Mouse (Mus musculus) cortical plate, adult 2 months (tissue): ENCODE data around the gene Aip. TPM values are rescaled to one million over a fixed set of nuclear protein-coding genes. Genes with fewer than 3 reads are reported as not detected.

Source experiments
- H3K27ac ChIP-seq: fragments of 200-500 bp; 2 replicates; pipeline ENCODE4 v1.5.1; 2012; ENCODE audit warnings: low read length, control low read depth, inconsistent platforms; ENCODE audit not compliant: insufficient read depth
- H3K4me1 ChIP-seq: fragments of 200-500 bp; 2 replicates; pipeline ENCODE4 v1.6.1; 2011; ENCODE audit warnings: low read length; ENCODE audit not compliant: control insufficient read depth, insufficient read depth
- H3K4me3 ChIP-seq: fragments of 200-500 bp; 2 replicates; pipeline ENCODE4 v1.5.1; 2011; ENCODE audit warnings: mild to moderate bottlenecking, low read length, control low read depth; ENCODE audit not compliant: insufficient read depth
- CTCF ChIP-seq: fragments of 200-500 bp; IDR thresholded peaks from 2 replicates; pipeline ENCODE4 v1.5.1; 2011; ENCODE audit warnings: mild to moderate bottlenecking, control low read depth, low read length; ENCODE audit not compliant: insufficient read depth; ENCODE audit errors: extremely low read depth
- POLR2A ChIP-seq: fragments of 200-500 bp; IDR thresholded peaks from 2 replicates; pipeline ENCODE4 v1.6.1; 2011; ENCODE audit warnings: mild to moderate bottlenecking, low read length, control low read depth; ENCODE audit not compliant: insufficient read depth; ENCODE audit errors: extremely low read depth
- polyA plus RNA-seq: library from polyadenylated mRNA; depleted of rRNA; stranded (reverse); fragments of >200 nt; gene quantifications from 2 replicates; pipeline ENCODE4 v1.2.3, GENCODE M21; 2012

Gene Aip
- polyA plus RNA-seq, 1 experiment: 167 TPM

GRCm38 (mm10) chr19:4113806-4114230, 11.8 kb downstream of the Aip start:
- Histone ChIP-seq H3K27ac (0 out of 2 replicates have a peak overlapping the region, but pooled peaks have one; percentile 30), H3K4me1 (peaks cover 3% of the 10 kb centered on the region; the same call in 1 of the 2 replicates), H3K4me3 (no peak overlapping the region)
- TF ChIP-seq POLR2A (no peak), CTCF (no peak)

DNA sequence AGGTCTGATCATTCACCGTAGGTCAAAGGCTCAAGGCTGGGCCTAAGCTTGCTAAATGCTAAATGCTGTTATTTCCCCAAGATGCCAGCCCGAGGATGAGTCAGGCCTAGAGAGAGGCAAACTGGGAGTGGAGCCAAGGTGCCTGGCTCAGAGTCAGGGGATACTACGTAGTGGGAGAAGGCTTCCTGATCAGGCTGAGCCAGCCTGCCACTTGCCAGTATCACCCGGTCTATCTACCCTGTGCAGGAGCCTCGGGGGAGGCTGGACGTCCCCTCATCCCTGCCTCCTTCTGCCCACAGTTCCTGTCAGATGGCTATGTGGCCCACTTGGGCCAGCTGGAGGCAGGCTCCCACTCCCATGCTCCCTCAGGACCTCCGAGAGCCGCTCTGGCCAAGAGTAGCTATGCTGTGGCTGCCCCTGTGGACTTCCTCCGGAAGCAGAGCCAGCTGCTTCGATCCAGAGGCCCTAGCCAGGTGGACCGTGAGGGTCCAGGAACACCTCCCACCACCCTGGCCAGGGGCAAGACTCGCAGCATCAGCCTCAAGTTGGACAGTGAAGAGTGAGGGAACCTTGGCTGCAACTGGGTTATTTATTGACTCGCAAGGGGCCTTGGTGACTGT, 12.4 kb downstream of the Aip start:
- Histone ChIP-seq H3K4me3 (no peak overlapping the region), H3K27ac (0 out of 2 replicates have a peak overlapping the region, but pooled peaks have one; percentile 30), H3K4me1 (peaks cover 3% of the 10 kb centered on the region; the same call in 1 of the 2 replicates)
- TF ChIP-seq POLR2A (no peak), CTCF (no peak)

DNA sequence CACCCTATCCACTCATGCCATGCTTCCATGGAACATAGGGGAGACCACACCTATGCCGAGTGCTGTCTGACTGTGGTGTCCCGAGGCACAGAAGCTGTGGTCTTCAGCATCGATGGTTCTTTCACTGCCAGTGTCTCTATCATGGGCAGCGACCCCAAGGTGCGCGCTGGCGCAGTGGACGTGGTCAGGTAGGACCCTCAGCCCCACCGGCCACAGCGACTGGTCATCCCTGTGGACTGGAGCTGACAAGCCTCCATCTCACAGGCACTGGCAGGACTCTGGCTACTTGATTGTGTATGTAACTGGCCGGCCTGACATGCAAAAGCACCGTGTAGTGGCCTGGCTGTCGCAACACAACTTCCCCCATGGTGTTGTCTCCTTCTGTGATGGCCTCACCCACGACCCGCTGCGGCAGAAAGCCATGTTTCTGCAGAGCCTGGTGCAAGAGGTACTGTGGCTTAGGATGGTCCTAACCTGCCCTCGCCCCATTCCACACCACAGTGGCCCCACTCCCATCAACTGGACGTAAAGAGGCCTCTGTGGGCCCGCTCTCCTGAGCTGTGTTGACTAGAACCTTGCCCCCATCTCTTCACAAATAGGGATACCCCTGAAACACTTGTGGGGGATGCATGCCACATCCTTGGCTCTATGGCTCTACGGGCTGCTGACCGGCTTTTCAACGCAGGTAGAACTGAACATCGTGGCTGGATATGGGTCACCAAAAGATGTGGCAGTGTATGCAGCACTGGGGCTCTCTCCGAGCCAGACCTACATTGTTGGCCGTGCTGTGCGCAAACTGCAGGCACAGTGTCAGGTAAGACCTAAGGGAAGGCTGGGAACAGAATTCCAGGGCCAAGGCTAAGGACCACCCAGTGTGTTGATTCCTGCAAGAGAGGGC, 13.3 kb downstream of the Aip start:
- TF ChIP-seq CTCF: no peak
- TF ChIP-seq POLR2A: no peak
- 0 out of 2 replicates have a peak, but pooled peaks cover 2% of the 10 kb centered on the region for H3K4me1 ChIP-seq

GRCm38 (mm10) chr19:4108535-4108934, 17.1 kb downstream of the Aip start:
- H3K4me3 ChIP-seq: no peak overlapping the region
- H3K27ac ChIP-seq: no peak overlapping the region
- H3K4me1 ChIP-seq: 0 out of 2 replicates have a peak, but pooled peaks cover 2% of the 10 kb centered on the region
- TF ChIP-seq POLR2A (no peak), CTCF (no peak)

More for the DNA sequence above, 13.3 kb downstream of the Aip start:
- Histone ChIP-seq H3K4me3 (no peak overlapping the region), H3K27ac (0 out of 2 replicates have a peak overlapping the region, but pooled peaks have one; percentile 3)

- TF ChIP-seq CTCF (no peak), POLR2A (no peak)
Observed at GRCm38 (mm10) chr19:4106654-4107053, 19.0 kb downstream of the Aip start.

GRCm38 (mm10) chr19:4104675-4105194, 20.9 kb downstream of the Aip start:
- no peak overlapping the region for H3K4me3 ChIP-seq
- H3K4me1 ChIP-seq: no peaks in the 10 kb centered on the region
- H3K27ac ChIP-seq: no peak overlapping the region
- TF ChIP-seq POLR2A (no peak), CTCF (no peak)

More at GRCm38 (mm10) chr19:4106654-4107053, 19.0 kb downstream of the Aip start:
- no peaks in the 10 kb centered on the region for H3K4me1 ChIP-seq
- no peak overlapping the region for H3K27ac ChIP-seq
- H3K4me3 ChIP-seq: no peak overlapping the region

GRCm38 (mm10) chr19:4103792-4104191, 21.9 kb downstream of the Aip start:
- Histone ChIP-seq H3K27ac (no peak overlapping the region), H3K4me1 (no peaks in the 10 kb centered on the region), H3K4me3 (no peak overlapping the region)
- TF ChIP-seq CTCF (no peak), POLR2A (no peak)

- H3K4me3 ChIP-seq: no peak overlapping the region
- no peak overlapping the region for H3K27ac ChIP-seq
- no peaks in the 10 kb centered on the region for H3K4me1 ChIP-seq
- no peak for TF ChIP-seq CTCF
- no peak for TF ChIP-seq POLR2A
Observed at GRCm38 (mm10) chr19:4103294-4103693, 22.4 kb downstream of the Aip start.

DNA sequence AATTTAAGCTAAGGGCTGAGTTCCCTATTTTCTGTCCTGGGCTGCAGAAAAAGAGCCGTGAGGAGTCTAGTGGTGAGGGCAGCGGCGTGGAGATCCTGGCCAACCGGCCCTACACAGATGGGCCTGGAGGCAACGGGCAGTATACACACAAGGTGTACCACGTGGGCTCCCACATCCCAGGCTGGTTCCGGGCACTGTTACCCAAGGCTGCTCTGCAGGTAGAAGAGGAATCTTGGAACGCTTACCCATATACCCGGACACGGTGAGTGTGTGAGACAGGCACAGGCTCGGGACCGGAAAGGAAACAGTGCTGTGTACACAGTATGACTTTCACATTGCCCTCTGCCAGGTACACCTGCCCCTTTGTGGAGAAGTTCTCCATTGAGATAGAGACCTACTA, 23.0 kb downstream of the Aip start:
- Histone ChIP-seq H3K27ac (no peak overlapping the region), H3K4me1 (no peaks in the 10 kb centered on the region)
- TF ChIP-seq CTCF (no peak), POLR2A (no peak)

DNA sequence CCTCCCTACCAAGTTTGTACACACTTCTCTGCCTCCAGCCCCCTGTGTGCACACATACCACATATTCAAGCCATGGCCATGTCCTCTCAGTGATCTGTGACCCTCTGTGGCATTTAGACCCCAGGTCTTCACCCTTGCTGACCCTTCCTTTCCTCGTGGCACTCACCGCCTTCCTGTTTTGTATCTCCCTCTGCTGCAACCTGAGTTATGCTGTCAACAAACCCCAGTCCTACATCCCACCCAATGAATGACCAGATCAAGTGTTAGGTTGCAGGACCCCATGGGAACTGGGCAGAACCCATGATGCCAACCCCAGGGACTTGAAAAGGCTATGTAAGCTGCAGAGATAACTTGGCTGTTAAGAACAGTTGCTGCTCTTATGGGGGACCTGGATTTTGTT, 23.6 kb downstream of the Aip start:
- no peak for TF ChIP-seq CTCF
- TF ChIP-seq POLR2A: no peak
- H3K4me3 ChIP-seq: peak overlapping the region; percentile 95; the same call in 1 of the 2 replicates
- H3K27ac ChIP-seq: no peak overlapping the region
- no peaks in the 10 kb centered on the region for H3K4me1 ChIP-seq

More for the DNA sequence above, 23.0 kb downstream of the Aip start:
- H3K4me3 ChIP-seq: no peak overlapping the region
